Mouse (Mus musculus) stomach, embryonic 15.5 days (tissue): Measurements from ENCODE around the gene Mb21d2. TPM values are rescaled to one million over a fixed set of nuclear protein-coding genes. Genes with fewer than 3 reads are reported as not detected.

Experiments used
- ATAC-seq: fragments of 200-750 bp; cut with Nextera tagmentation; 2 replicates; pipeline ENCODE4 v1.8.0; 2017; ENCODE audit warnings: low read depth, moderate number of reproducible peaks, moderate TSS enrichment; ENCODE audit not compliant: insufficient read depth, low FRiP score
- H3K27ac ChIP-seq: fragments of 300-500 bp; sonication (generic); 2 replicates; pipeline ENCODE4 v1.5.1; 2015; ENCODE audit warnings: mild to moderate bottlenecking, inconsistent platforms
- H3K27me3 ChIP-seq: fragments of 300-500 bp; sonication (generic); replicated peaks from 2 replicates; pipeline ENCODE4 v1.6.1; 2015; ENCODE audit warnings: inconsistent platforms
- H3K36me3 ChIP-seq: fragments of 300-500 bp; sonication (generic); 2 replicates; pipeline ENCODE4 v1.6.1; 2015; ENCODE audit warnings: inconsistent platforms
- H3K4me1 ChIP-seq: fragments of 300-500 bp; sonication (generic); 2 replicates; pipeline ENCODE4 v1.6.1; 2015; ENCODE audit warnings: inconsistent platforms
- H3K4me2 ChIP-seq: fragments of 300-500 bp; sonication (generic); 2 replicates; pipeline ENCODE4 v1.6.1; 2015; ENCODE audit warnings: mild to moderate bottlenecking, inconsistent platforms
- H3K4me3 ChIP-seq: fragments of 300-500 bp; sonication (generic); replicated peaks from 2 replicates; pipeline ENCODE4 v1.5.1; 2015; ENCODE audit warnings: inconsistent platforms
- H3K9ac ChIP-seq: fragments of 300-500 bp; sonication (generic); 2 replicates; pipeline ENCODE4 v1.6.1; 2015; ENCODE audit warnings: inconsistent platforms
- H3K9me3 ChIP-seq: fragments of 300-500 bp; sonication (generic); 2 replicates; pipeline ENCODE4 v1.6.1; 2016; ENCODE audit warnings: inconsistent platforms
- WGBS: fragments of 180-500 bp; shearing (Covaris S2); methylation state at CpG from one replicate; pipeline ENCODE4 v1.1.7; 2015; 5-methylcytosine and 5-hydroxymethylcytosine counted together
- polyA plus RNA-seq: library from polyadenylated mRNA; unstranded; fragments of >200 nt; fragmentation: Nextera tagmentation; extraction: Ambion mirVana; gene quantifications from 2 replicates; pipeline ENCODE4 v1.2.1, GENCODE M21; 2015

Mb21d2 gene
- polyA plus RNA-seq, 1 experiment from 2014 or later: 7.5 TPM

GRCm38 (mm10) chr16:28818749-28819285 lies 110.7 kb downstream of the Mb21d2 start:
- H3K27me3 ChIP-seq: no peaks in the 10 kb centered on the region
- no peaks in the 10 kb centered on the region for H3K9me3 ChIP-seq
- WGBS: 54% methylated on average over 5 of the region's 5 CpGs
- ATAC-seq: no peak
- no peak overlapping the region for H3K4me3 ChIP-seq
- no peak overlapping the region for H3K4me2 ChIP-seq
- no peaks in the 10 kb centered on the region for H3K36me3 ChIP-seq
- no peak overlapping the region for H3K9ac ChIP-seq
- H3K4me1 ChIP-seq: no peaks in the 10 kb centered on the region
- H3K27ac ChIP-seq: no peak overlapping the region

DNA sequence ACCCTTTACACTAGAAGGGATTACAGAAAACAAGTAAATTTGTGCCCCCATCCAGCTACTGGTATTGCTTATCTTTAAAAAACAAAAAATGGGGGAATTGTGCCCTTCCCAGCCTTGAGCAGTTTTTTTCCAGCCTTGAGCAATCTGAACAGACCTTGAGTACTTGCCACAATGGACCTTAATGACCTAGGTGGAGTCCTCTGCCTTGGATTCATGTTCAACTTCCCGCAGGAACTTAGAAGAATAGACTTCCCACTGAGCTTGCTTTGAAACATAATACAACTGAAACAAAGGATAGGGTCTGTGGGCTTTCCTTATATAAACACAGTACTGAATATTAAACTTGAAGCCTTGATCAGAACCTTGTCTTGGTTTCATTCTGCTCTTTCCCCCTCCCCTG lies 116.2 kb downstream of the Mb21d2 start:
- Histone ChIP-seq H3K4me2 (no peak overlapping the region), H3K36me3 (no peaks in the 10 kb centered on the region), H3K27ac (no peak overlapping the region), H3K4me3 (no peak overlapping the region), H3K9me3 (no peaks in the 10 kb centered on the region), H3K27me3 (no peaks in the 10 kb centered on the region), H3K4me1 (no peaks in the 10 kb centered on the region), H3K9ac (no peak overlapping the region)
- ATAC-seq: no peak
- 78% methylated on average over 1 of the region's 1 CpGs for WGBS

GRCm38 (mm10) chr16:28809089-28809488 lies 120.4 kb downstream of the Mb21d2 start:
- Histone ChIP-seq H3K9me3 (no peaks in the 10 kb centered on the region), H3K27me3 (no peaks in the 10 kb centered on the region), H3K36me3 (no peaks in the 10 kb centered on the region), H3K4me2 (no peak overlapping the region), H3K27ac (no peak overlapping the region), H3K4me1 (no peaks in the 10 kb centered on the region), H3K9ac (no peak overlapping the region), H3K4me3 (no peak overlapping the region)
- WGBS: 18% methylated on average over 1 of the region's 1 CpGs
- no peak for ATAC-seq

- no peak overlapping the region for H3K9ac ChIP-seq
- no peak overlapping the region for H3K4me3 ChIP-seq
- no peaks in the 10 kb centered on the region for H3K27me3 ChIP-seq
- no peak overlapping the region for H3K27ac ChIP-seq
- no peaks in the 10 kb centered on the region for H3K36me3 ChIP-seq
- H3K9me3 ChIP-seq: no peaks in the 10 kb centered on the region
- H3K4me2 ChIP-seq: no peak overlapping the region
- 3% methylated on average over 4 of the region's 4 CpGs for WGBS
- no peaks in the 10 kb centered on the region for H3K4me1 ChIP-seq
- ATAC-seq: no peak
Observed at GRCm38 (mm10) chr16:28793115-28793514, 136.4 kb downstream of the Mb21d2 start.

Other genes with a start within 250 kb of the Mb21d2 start
- gene Fgf12, start 176.6 kb downstream of the Mb21d2 start, polyA plus RNA-seq: 2.4 and 3.2 TPM in 2 replicates